Mouse (Mus musculus) midbrain, postnatal 0 days (tissue): ENCODE results near the gene Dclre1b. TPM values are rescaled to one million over a fixed set of nuclear protein-coding genes. Genes with fewer than 3 reads are reported as not detected.

Experiments used
- ATAC-seq: fragments of 200-750 bp; cut with Nextera tagmentation; 2 replicates; pipeline ENCODE4 v1.8.0; 2017; ENCODE audit warnings: moderate number of reproducible peaks, mild to moderate bottlenecking, moderate TSS enrichment, moderate library complexity; ENCODE audit not compliant: low FRiP score
- DNase-seq: peaks from one replicate; pipeline ENCODE4 v3.0.0-alpha.2; 2015; ENCODE audit warnings: low spot score
- H3K27ac ChIP-seq: fragments of 300-500 bp; sonication (generic); 2 replicates; pipeline ENCODE4 v1.5.1; 2014; ENCODE audit warnings: low read depth, mild to moderate bottlenecking, low read length, mixed read lengths
- H3K27me3 ChIP-seq: fragments of 300-500 bp; sonication (generic); 2 replicates; pipeline ENCODE4 v1.6.1; 2014; ENCODE audit warnings: low read length, control low read depth, mixed read lengths; ENCODE audit not compliant: insufficient read depth
- H3K36me3 ChIP-seq: fragments of 300-500 bp; sonication (generic); 2 replicates; pipeline ENCODE4 v1.6.1; 2014; ENCODE audit warnings: low read length, control low read depth, mixed read lengths; ENCODE audit not compliant: insufficient read depth
- H3K4me1 ChIP-seq: fragments of 300-500 bp; sonication (generic); 2 replicates; pipeline ENCODE4 v1.6.1; 2014; ENCODE audit warnings: mild to moderate bottlenecking, control low read depth, antibody characterized with exemption, low read length, mixed read lengths; ENCODE audit not compliant: insufficient read depth
- H3K4me2 ChIP-seq: fragments of 300-500 bp; sonication (generic); 2 replicates; pipeline ENCODE4 v1.6.1; 2014; ENCODE audit warnings: low read depth, mild to moderate bottlenecking, low read length, mixed read lengths; ENCODE audit not compliant: poor library complexity, severe bottlenecking
- H3K4me3 ChIP-seq: fragments of 300-500 bp; sonication (generic); 2 replicates; pipeline ENCODE4 v1.5.1; 2014; ENCODE audit warnings: low read depth, mild to moderate bottlenecking, low read length, moderate library complexity
- H3K9ac ChIP-seq: fragments of 300-500 bp; sonication (generic); replicated peaks from 2 replicates; pipeline ENCODE4 v1.6.1; 2014; ENCODE audit warnings: mild to moderate bottlenecking, low read length, moderate library complexity, mixed read lengths; ENCODE audit not compliant: poor library complexity, severe bottlenecking
- H3K9me3 ChIP-seq: fragments of 300-500 bp; sonication (generic); 2 replicates; pipeline ENCODE4 v1.6.1; 2016; ENCODE audit warnings: low read length, control low read depth
- CTCF ChIP-seq: IDR thresholded peaks from 2 replicates; pipeline ENCODE4 v1.5.1; 2016; ENCODE audit warnings: antibody characterized with exemption, mild to moderate bottlenecking
- WGBS: fragments of 180-500 bp; shearing (Covaris S2); extraction: QIAGEN DNeasy Blood & Tissue Kit; methylation state at CpG from one replicate; pipeline ENCODE4 v1.1.7; 2014; 5-methylcytosine and 5-hydroxymethylcytosine counted together
- polyA plus RNA-seq: library from polyadenylated mRNA; unstranded; fragments of >200 nt; fragmentation: Nextera tagmentation; extraction: Ambion mirVana; gene quantifications from 2 replicates; pipeline ENCODE4 v1.2.1, GENCODE M21; 2015
- total RNA-seq: library from RNA; depleted of rRNA; stranded (reverse); fragments of >200 nt; gene quantifications from 2 replicates; pipeline ENCODE4 v1.2.3, GENCODE M21; 2014

Dclre1b gene
- total and polyA plus RNA-seq, 2 experiments from 2014 or later = 6.9 to 16.2 TPM

DNA sequence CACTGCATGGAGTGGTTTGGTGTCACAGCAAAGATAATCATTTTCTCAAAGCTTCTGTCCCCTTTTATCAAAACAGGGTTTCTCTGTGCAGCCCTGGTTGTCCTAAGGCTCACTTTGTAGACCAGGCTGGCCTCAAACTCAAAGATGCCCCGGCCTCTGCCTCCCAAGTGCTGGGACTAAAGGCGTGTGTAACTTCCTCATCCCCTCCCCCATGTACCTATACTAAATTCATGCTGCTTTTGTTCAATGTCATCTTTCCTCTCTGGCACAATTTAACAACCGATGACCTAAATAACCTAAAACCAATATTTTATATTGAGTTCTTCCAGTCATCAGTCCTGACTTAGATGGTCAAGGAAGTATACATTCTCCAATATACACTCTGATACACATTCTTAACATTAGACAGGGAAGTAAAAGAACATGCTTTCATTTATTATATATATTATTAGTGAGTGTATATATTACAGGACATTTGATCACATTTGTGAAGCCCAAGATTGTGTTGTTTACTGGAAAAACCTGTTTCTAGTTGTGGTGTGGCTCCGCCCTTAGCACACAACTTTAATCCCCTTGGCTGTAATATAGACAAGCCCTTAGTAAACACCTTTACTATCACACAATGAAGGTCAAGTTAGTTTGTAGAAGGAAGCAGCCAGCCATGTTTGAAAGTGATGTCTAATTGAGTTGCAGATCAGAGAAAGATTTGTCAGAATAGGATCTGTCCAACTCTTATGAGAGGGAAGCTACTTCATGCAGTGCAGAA, 26.2 kb downstream of the Dclre1b start:
- WGBS = 89% methylated on average over 4 of the region's 4 CpGs
- Histone ChIP-seq H3K9me3 (no peaks in the 10 kb centered on the region), H3K27me3 (no peaks in the 10 kb centered on the region), H3K9ac (no peak overlapping the region), H3K27ac (no peak overlapping the region), H3K4me2 (no peak overlapping the region), H3K36me3 (no peaks in the 10 kb centered on the region), H3K4me3 (no peak overlapping the region), H3K4me1 (no peaks in the 10 kb centered on the region; the same call in 1 of the 2 replicates)
- no peak for DNase-seq
- TF ChIP-seq CTCF = no peak
- ATAC-seq = no peak

- 76% methylated on average over 5 of the region's 5 CpGs for WGBS
- no peak for TF ChIP-seq CTCF
These were observed 28.5 kb downstream of the Dclre1b start for GRCm38 (mm10) chr3:103780777-103781176.

DNA sequence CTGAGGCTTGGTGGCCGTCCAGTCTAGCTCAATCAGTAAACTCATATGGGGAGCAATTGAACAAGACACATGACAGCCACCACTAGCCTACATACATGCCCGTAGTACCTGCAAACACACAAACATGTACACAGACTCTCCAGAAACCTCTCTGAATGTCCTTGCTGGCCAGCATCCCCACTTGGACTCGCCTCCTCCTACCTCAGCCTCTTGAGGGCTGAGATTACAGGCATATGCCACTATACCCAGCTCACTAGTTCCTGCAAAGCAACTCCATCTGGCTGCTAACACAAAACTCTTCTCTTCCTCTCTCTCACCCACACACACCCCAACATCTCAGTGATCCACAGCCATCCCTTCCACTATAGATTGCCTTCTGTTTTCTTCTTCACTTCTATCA, 29.0 kb downstream of the Dclre1b start:
- WGBS = 96% methylated on average over 3 of the region's 3 CpGs
- no peak for TF ChIP-seq CTCF

More at GRCm38 (mm10) chr3:103780777-103781176, 28.5 kb downstream of the Dclre1b start:
- no peak for DNase-seq
- no peak overlapping the region for H3K9ac ChIP-seq
- H3K4me3 ChIP-seq = no peak overlapping the region
- no peaks in the 10 kb centered on the region for H3K4me1 ChIP-seq
- no peak overlapping the region for H3K27ac ChIP-seq
- H3K36me3 ChIP-seq = no peaks in the 10 kb centered on the region; the same call in 1 of the 2 replicates
- H3K4me2 ChIP-seq = no peak overlapping the region
- H3K27me3 ChIP-seq = no peaks in the 10 kb centered on the region
- H3K9me3 ChIP-seq = no peaks in the 10 kb centered on the region
- ATAC-seq = no peak

DNA sequence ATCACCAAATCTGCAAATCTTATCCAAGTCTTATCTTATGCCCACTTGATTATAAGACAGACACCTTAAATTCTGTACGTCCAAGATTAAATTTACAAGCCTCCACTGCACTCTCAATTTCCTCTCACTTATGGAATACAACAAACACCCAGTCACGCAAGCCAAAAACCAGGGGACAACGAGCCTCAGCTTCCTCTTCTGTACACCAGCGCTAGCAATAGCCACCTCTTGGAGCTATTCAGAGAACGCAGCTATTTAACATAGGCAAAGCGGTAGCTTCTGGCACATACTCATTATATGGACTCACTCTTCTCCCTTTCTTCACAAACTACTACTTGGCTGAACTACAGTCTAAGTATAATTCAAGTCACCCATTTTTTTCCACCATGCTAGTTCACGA, 30.1 kb downstream of the Dclre1b start:
- no peaks in the 10 kb centered on the region for H3K4me1 ChIP-seq
- no peak overlapping the region for H3K4me3 ChIP-seq
- no peak for TF ChIP-seq CTCF
- H3K9me3 ChIP-seq = no peaks in the 10 kb centered on the region
- ATAC-seq (no peak), DNase-seq (no peak)
- no peak overlapping the region for H3K4me2 ChIP-seq
- H3K27ac ChIP-seq = no peak overlapping the region
- WGBS = 82% methylated on average over 7 of the region's 7 CpGs
- no peaks in the 10 kb centered on the region for H3K27me3 ChIP-seq
- H3K9ac ChIP-seq = no peak overlapping the region
- H3K36me3 ChIP-seq = no peaks in the 10 kb centered on the region; the same call in 1 of the 2 replicates

More for the DNA sequence above, 29.0 kb downstream of the Dclre1b start:
- H3K4me1 ChIP-seq = no peaks in the 10 kb centered on the region
- ATAC-seq = no peak
- no peak overlapping the region for H3K4me2 ChIP-seq
- H3K36me3 ChIP-seq = no peaks in the 10 kb centered on the region; the same call in 1 of the 2 replicates
- no peak overlapping the region for H3K4me3 ChIP-seq
- no peak overlapping the region for H3K9ac ChIP-seq
- no peaks in the 10 kb centered on the region for H3K27me3 ChIP-seq
- H3K9me3 ChIP-seq = no peaks in the 10 kb centered on the region
- no peak for DNase-seq
- H3K27ac ChIP-seq = no peak overlapping the region

DNA sequence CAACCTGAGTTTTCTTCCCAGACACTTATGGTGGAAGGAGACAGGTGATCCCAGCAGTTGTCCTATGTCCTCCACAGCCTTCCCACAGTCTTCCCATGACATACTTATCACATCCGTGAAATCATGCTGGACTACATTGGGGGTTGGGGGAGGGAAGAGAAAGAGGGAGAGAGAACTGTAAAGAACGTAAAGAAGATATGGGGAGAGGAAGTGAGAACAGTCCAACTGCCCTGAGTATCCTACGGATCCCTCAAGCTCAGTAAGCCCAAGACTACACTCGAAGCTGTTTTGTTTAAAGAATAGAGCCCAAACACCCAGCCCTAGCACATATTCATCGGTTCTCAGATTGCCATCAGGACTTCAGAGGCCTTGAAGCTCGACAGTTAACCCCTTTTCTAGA, 30.6 kb downstream of the Dclre1b start:
- WGBS = 87% methylated on average over 6 of the region's 6 CpGs
- Histone ChIP-seq H3K9ac (no peak overlapping the region), H3K4me3 (no peak overlapping the region), H3K4me2 (no peak overlapping the region), H3K27ac (no peak overlapping the region), H3K36me3 (no peaks in the 10 kb centered on the region; the same call in 1 of the 2 replicates), H3K4me1 (no peaks in the 10 kb centered on the region), H3K27me3 (no peaks in the 10 kb centered on the region), H3K9me3 (no peaks in the 10 kb centered on the region)
- no peak for TF ChIP-seq CTCF
- no peak for DNase-seq
- no peak for ATAC-seq

DNA sequence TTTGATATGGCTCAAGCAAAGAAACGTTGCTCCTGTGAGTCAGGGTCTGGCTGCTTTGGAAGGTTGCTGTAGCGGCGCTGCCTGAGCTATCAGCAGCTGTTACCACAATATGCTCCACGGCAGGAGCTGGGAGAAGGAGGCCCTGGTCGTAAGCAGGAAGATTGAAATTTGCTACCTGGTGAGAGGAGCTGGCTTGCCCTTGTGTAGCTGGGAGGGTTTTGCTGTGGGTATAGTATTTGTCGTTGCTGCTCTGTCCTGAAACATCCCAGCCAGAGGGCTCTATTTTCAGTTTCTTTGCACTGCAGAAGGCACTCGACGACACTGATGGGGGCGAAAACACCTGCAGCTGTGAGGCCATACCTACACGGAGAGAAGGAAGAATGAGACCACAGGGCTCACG, 31.3 kb downstream of the Dclre1b start:
- H3K9me3 ChIP-seq = no peaks in the 10 kb centered on the region
- H3K4me3 ChIP-seq = no peak overlapping the region
- ATAC-seq = no peak
- no peaks in the 10 kb centered on the region for H3K27me3 ChIP-seq
- WGBS = 88% methylated on average over 11 of the region's 11 CpGs
- no peak overlapping the region for H3K9ac ChIP-seq
- no peak for TF ChIP-seq CTCF
- H3K36me3 ChIP-seq = peaks cover 2% of the 10 kb centered on the region
- no peak for DNase-seq
- no peak overlapping the region for H3K27ac ChIP-seq
- no peaks in the 10 kb centered on the region for H3K4me1 ChIP-seq
- H3K4me2 ChIP-seq = no peak overlapping the region
